Mouse (Mus musculus) embryonic facial prominence, embryonic 11.5 days (tissue): ENCODE results near the gene Uxs1. TPM values are rescaled to one million over a fixed set of nuclear protein-coding genes. Genes with fewer than 3 reads are reported as not detected.

Source experiments
- ATAC-seq: fragments of 200-750 bp; cut with Nextera tagmentation; replicated peaks from 2 replicates; pipeline ENCODE4 v1.8.0; 2017; ENCODE audit warnings: low read depth; ENCODE audit not compliant: insufficient number of reproducible peaks, low FRiP score, low TSS enrichment
- DNase-seq: peaks from one replicate; pipeline ENCODE4 v3.0.0-alpha.2; 2015; ENCODE audit warnings: low spot score
- H3K27ac ChIP-seq: fragments of 300-500 bp; sonication (generic); replicated peaks from 2 replicates; pipeline ENCODE4 v1.5.1; 2014; ENCODE audit warnings: mild to moderate bottlenecking, low read depth, low read length, control low read depth
- H3K27me3 ChIP-seq: fragments of 300-500 bp; sonication (generic); 2 replicates; pipeline ENCODE4 v1.6.1; 2014; ENCODE audit warnings: mild to moderate bottlenecking, low read length, moderate library complexity, mixed read lengths; ENCODE audit not compliant: control insufficient read depth, insufficient read depth
- H3K36me3 ChIP-seq: fragments of 300-500 bp; sonication (generic); replicated peaks from 2 replicates; pipeline ENCODE4 v1.6.1; 2014; ENCODE audit warnings: low read depth, mild to moderate bottlenecking, low read length, moderate library complexity, mixed read lengths; ENCODE audit not compliant: control insufficient read depth, insufficient read depth
- H3K4me1 ChIP-seq: fragments of 300-500 bp; sonication (generic); 2 replicates; pipeline ENCODE4 v1.6.1; 2014; ENCODE audit warnings: low read length, mixed read lengths; ENCODE audit not compliant: control insufficient read depth, insufficient read depth
- H3K4me2 ChIP-seq: fragments of 300-500 bp; sonication (generic); 2 replicates; pipeline ENCODE4 v1.6.1; 2014; ENCODE audit warnings: low read depth, mild to moderate bottlenecking, control low read depth, low read length, moderate library complexity
- H3K4me3 ChIP-seq: fragments of 300-500 bp; sonication (generic); 2 replicates; pipeline ENCODE4 v1.5.1; 2014; ENCODE audit warnings: low read depth, low read length, control low read depth
- H3K9ac ChIP-seq: fragments of 300-500 bp; sonication (generic); replicated peaks from 2 replicates; pipeline ENCODE4 v1.6.1; 2014; ENCODE audit warnings: mild to moderate bottlenecking, control low read depth, low read length
- H3K9me3 ChIP-seq: fragments of 300-500 bp; sonication (generic); replicated peaks from 2 replicates; pipeline ENCODE4 v1.6.1; 2016; ENCODE audit warnings: mild to moderate bottlenecking, low read length, inconsistent platforms, mixed read lengths; ENCODE audit not compliant: control insufficient read depth
- WGBS: fragments of 180-500 bp; shearing (Covaris S2); extraction: QIAGEN DNeasy Blood & Tissue Kit; methylation state at CpG from one replicate; pipeline ENCODE4 v1.1.7; 2014; 5-methylcytosine and 5-hydroxymethylcytosine counted together
- polyA plus RNA-seq: library from polyadenylated mRNA; unstranded; fragments of >200 nt; fragmentation: Nextera tagmentation; extraction: Ambion mirVana; gene quantifications from 2 replicates; pipeline ENCODE4 v1.2.1, GENCODE M21; 2014

The Uxs1 gene
- polyA plus RNA-seq, 1 experiment from 2014 or later: 24.8 TPM

GRCm38 (mm10) chr1:43776106-43776505, 51.5 kb downstream of the Uxs1 start:
- ATAC-seq: no peak
- no peak overlapping the region for H3K9ac ChIP-seq
- H3K36me3 ChIP-seq: no peaks in the 10 kb centered on the region
- DNase-seq: no peak
- no peaks in the 10 kb centered on the region for H3K4me1 ChIP-seq
- H3K4me3 ChIP-seq: no peak overlapping the region
- no peak overlapping the region for H3K27ac ChIP-seq
- no peak overlapping the region for H3K4me2 ChIP-seq
- H3K27me3 ChIP-seq: no peaks in the 10 kb centered on the region
- no peaks in the 10 kb centered on the region for H3K9me3 ChIP-seq
- WGBS: 97% methylated on average over 3 of the region's 3 CpGs

- no peak for ATAC-seq
- Histone ChIP-seq H3K27me3 (no peaks in the 10 kb centered on the region), H3K4me3 (no peak overlapping the region), H3K9ac (no peak overlapping the region), H3K27ac (no peak overlapping the region), H3K9me3 (no peaks in the 10 kb centered on the region), H3K4me1 (no peaks in the 10 kb centered on the region), H3K36me3 (no peaks in the 10 kb centered on the region), H3K4me2 (no peak overlapping the region)
- WGBS: 94% methylated on average over 4 of the region's 4 CpGs
- no peak for DNase-seq
Measured at GRCm38 (mm10) chr1:43774126-43774525, 53.5 kb downstream of the Uxs1 start.

GRCm38 (mm10) chr1:43772694-43773093, 54.9 kb downstream of the Uxs1 start:
- no peak overlapping the region for H3K27ac ChIP-seq
- H3K36me3 ChIP-seq: no peaks in the 10 kb centered on the region

GRCm38 (mm10) chr1:43770032-43770431, 57.6 kb downstream of the Uxs1 start:
- WGBS: 84% methylated on average over 3 of the region's 3 CpGs
- no peak for ATAC-seq
- Histone ChIP-seq H3K4me1 (no peaks in the 10 kb centered on the region), H3K9me3 (no peaks in the 10 kb centered on the region), H3K36me3 (no peaks in the 10 kb centered on the region), H3K4me3 (no peak overlapping the region), H3K27ac (no peak overlapping the region), H3K27me3 (no peaks in the 10 kb centered on the region), H3K4me2 (no peak overlapping the region), H3K9ac (no peak overlapping the region)
- no peak for DNase-seq

More at GRCm38 (mm10) chr1:43772694-43773093, 54.9 kb downstream of the Uxs1 start:
- DNase-seq: no peak
- Histone ChIP-seq H3K9ac (no peak overlapping the region), H3K4me1 (no peaks in the 10 kb centered on the region), H3K4me3 (no peak overlapping the region), H3K4me2 (no peak overlapping the region), H3K27me3 (no peaks in the 10 kb centered on the region), H3K9me3 (no peaks in the 10 kb centered on the region)
- whole genome bisulfite sequencing: 99% methylated on average over 3 of the region's 3 CpGs
- no peak for ATAC-seq

- H3K36me3 ChIP-seq: no peaks in the 10 kb centered on the region
- ATAC-seq: no peak
- H3K27me3 ChIP-seq: no peaks in the 10 kb centered on the region
- H3K9ac ChIP-seq: no peak overlapping the region
- H3K4me2 ChIP-seq: no peak overlapping the region
- H3K4me1 ChIP-seq: no peaks in the 10 kb centered on the region
- no peak overlapping the region for H3K27ac ChIP-seq
- DNase-seq: no peak
- WGBS: 83% methylated on average over 1 of the region's 1 CpGs
- H3K9me3 ChIP-seq: no peaks in the 10 kb centered on the region
- H3K4me3 ChIP-seq: no peak overlapping the region
Measured at GRCm38 (mm10) chr1:43769348-43769747, 58.3 kb downstream of the Uxs1 start.

GRCm38 (mm10) chr1:43768385-43768990, 59.1 kb downstream of the Uxs1 start:
- Histone ChIP-seq H3K4me3 (no peak overlapping the region), H3K9ac (no peak overlapping the region), H3K27me3 (no peaks in the 10 kb centered on the region), H3K27ac (no peak overlapping the region), H3K4me1 (no peaks in the 10 kb centered on the region), H3K9me3 (no peaks in the 10 kb centered on the region), H3K36me3 (no peaks in the 10 kb centered on the region), H3K4me2 (no peak overlapping the region)
- WGBS: 78% methylated on average over 4 of the region's 4 CpGs
- no peak for ATAC-seq
- no peak for DNase-seq

- no peak for DNase-seq
- ATAC-seq: no peak
- Histone ChIP-seq H3K4me1 (no peaks in the 10 kb centered on the region), H3K27ac (no peak overlapping the region), H3K27me3 (no peaks in the 10 kb centered on the region), H3K4me3 (no peak overlapping the region), H3K4me2 (no peak overlapping the region), H3K36me3 (no peaks in the 10 kb centered on the region), H3K9me3 (no peaks in the 10 kb centered on the region), H3K9ac (no peak overlapping the region)
- 75% methylated on average over 2 of the region's 2 CpGs for WGBS
Measured at GRCm38 (mm10) chr1:43766328-43766727, 61.3 kb downstream of the Uxs1 start.

- no peaks in the 10 kb centered on the region for H3K36me3 ChIP-seq
- no peak for ATAC-seq
Measured at GRCm38 (mm10) chr1:43764481-43764880, 63.1 kb downstream of the Uxs1 start.

More at GRCm38 (mm10) chr1:43764481-43764880, 63.1 kb downstream of the Uxs1 start:
- Histone ChIP-seq H3K9me3 (no peaks in the 10 kb centered on the region), H3K4me1 (no peaks in the 10 kb centered on the region), H3K9ac (no peak overlapping the region), H3K27ac (no peak overlapping the region), H3K27me3 (no peaks in the 10 kb centered on the region), H3K4me2 (no peak overlapping the region), H3K4me3 (no peak overlapping the region)
- no peak for DNase-seq
- 94% methylated on average over 2 of the region's 2 CpGs for WGBS
